Mouse (Mus musculus) embryonic facial prominence, embryonic 12.5 days (tissue): ENCODE measurements around the gene Atox1. TPM values are rescaled to one million over a fixed set of nuclear protein-coding genes. Genes with fewer than 3 reads are reported as not detected.

Experiments used
- ATAC-seq: fragments of 200-750 bp; cut with Nextera tagmentation; 2 replicates; pipeline ENCODE4 v1.8.0; 2017; ENCODE audit not compliant: insufficient number of reproducible peaks, insufficient read depth, low FRiP score, low TSS enrichment
- H3K27ac ChIP-seq: fragments of 300-500 bp; sonication (generic); 2 replicates; pipeline ENCODE4 v1.5.1; 2016; ENCODE audit warnings: mild to moderate bottlenecking
- H3K27me3 ChIP-seq: fragments of 300-500 bp; sonication (generic); 2 replicates; pipeline ENCODE4 v1.6.1; 2016; ENCODE audit warnings: mild to moderate bottlenecking, moderate library complexity
- H3K36me3 ChIP-seq: fragments of 300-500 bp; sonication (generic); 2 replicates; pipeline ENCODE4 v1.6.1; 2016; ENCODE audit warnings: mild to moderate bottlenecking
- H3K4me1 ChIP-seq: fragments of 300-500 bp; sonication (generic); 2 replicates; pipeline ENCODE4 v1.6.1; 2016
- H3K4me2 ChIP-seq: fragments of 300-500 bp; sonication (generic); replicated peaks from 2 replicates; pipeline ENCODE4 v1.6.1; 2016; ENCODE audit warnings: mild to moderate bottlenecking, moderate library complexity
- H3K4me3 ChIP-seq: fragments of 300-500 bp; sonication (generic); 2 replicates; pipeline ENCODE4 v1.5.1; 2016; ENCODE audit warnings: mild to moderate bottlenecking
- H3K9ac ChIP-seq: fragments of 300-500 bp; sonication (generic); 2 replicates; pipeline ENCODE4 v1.6.1; 2016; ENCODE audit warnings: mild to moderate bottlenecking, moderate library complexity
- H3K9me3 ChIP-seq: fragments of 300-500 bp; sonication (generic); 2 replicates; pipeline ENCODE4 v1.6.1; 2016; ENCODE audit warnings: mild to moderate bottlenecking, moderate library complexity
- WGBS: fragments of 180-500 bp; shearing (Covaris S2); methylation state at CpG from one replicate; pipeline ENCODE4 v1.1.7; 2016; 5-methylcytosine and 5-hydroxymethylcytosine counted together
- polyA plus RNA-seq: library from polyadenylated mRNA; unstranded; fragments of >200 nt; fragmentation: Nextera tagmentation; extraction: Ambion mirVana; gene quantifications from 2 replicates; pipeline ENCODE4 v1.2.1, GENCODE M21; 2016

Atox1 gene
- polyA plus RNA-seq, 1 experiment from 2014 or later = 297 TPM

GRCm38 (mm10) chr11:55412034-55412433, 49.0 kb downstream of the Atox1 start:
- no peaks in the 10 kb centered on the region for H3K27me3 ChIP-seq
- peaks cover 49% of the 10 kb centered on the region for H3K36me3 ChIP-seq
- 79% methylated on average over 7 of the region's 7 CpGs for WGBS
- no peaks in the 10 kb centered on the region for H3K9me3 ChIP-seq
- no peak overlapping the region for H3K27ac ChIP-seq
- ATAC-seq = no peak
- no peak overlapping the region for H3K9ac ChIP-seq
- no peak overlapping the region for H3K4me2 ChIP-seq
- peaks cover 18% of the 10 kb centered on the region for H3K4me1 ChIP-seq
- H3K4me3 ChIP-seq = no peak overlapping the region

DNA sequence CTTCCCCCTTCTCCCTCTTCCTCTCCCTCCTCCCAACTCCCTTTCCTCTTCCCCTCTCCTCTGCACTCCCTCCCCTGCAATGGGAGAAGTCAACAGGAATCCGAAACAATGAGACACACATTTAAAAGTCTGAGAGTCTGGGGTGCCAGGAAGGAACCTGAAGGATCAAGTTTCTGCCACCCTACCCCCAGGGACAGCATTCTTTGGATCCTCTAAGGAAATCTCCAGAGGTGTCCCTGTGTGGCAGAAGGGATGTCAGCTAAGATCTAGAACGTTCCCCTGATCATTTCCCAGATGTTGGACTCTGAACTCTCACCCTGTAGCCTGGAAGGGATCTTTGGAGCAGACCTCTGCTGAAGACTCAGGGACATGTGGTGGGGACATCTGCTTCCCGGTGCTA, 50.5 kb downstream of the Atox1 start:
- Histone ChIP-seq H3K4me2 (no peak overlapping the region), H3K27me3 (no peaks in the 10 kb centered on the region), H3K9me3 (no peaks in the 10 kb centered on the region), H3K27ac (no peak overlapping the region), H3K36me3 (peaks cover 64% of the 10 kb centered on the region), H3K9ac (no peak overlapping the region), H3K4me1 (peaks cover 13% of the 10 kb centered on the region), H3K4me3 (no peak overlapping the region)
- WGBS = 46% methylated on average over 3 of the region's 3 CpGs
- ATAC-seq = no peak

- WGBS = 89% methylated on average over 3 of the region's 3 CpGs
- Histone ChIP-seq H3K27ac (0 out of 2 replicates have a peak overlapping the region, but pooled peaks have one; percentile 30), H3K9ac (no peak overlapping the region), H3K9me3 (no peaks in the 10 kb centered on the region), H3K27me3 (no peaks in the 10 kb centered on the region), H3K36me3 (peaks cover 67% of the 10 kb centered on the region), H3K4me2 (no peak overlapping the region), H3K4me1 (peaks cover 9% of the 10 kb centered on the region), H3K4me3 (no peak overlapping the region)
- ATAC-seq = no peak
These were observed 51.0 kb downstream of the Atox1 start for GRCm38 (mm10) chr11:55410005-55410404.

DNA sequence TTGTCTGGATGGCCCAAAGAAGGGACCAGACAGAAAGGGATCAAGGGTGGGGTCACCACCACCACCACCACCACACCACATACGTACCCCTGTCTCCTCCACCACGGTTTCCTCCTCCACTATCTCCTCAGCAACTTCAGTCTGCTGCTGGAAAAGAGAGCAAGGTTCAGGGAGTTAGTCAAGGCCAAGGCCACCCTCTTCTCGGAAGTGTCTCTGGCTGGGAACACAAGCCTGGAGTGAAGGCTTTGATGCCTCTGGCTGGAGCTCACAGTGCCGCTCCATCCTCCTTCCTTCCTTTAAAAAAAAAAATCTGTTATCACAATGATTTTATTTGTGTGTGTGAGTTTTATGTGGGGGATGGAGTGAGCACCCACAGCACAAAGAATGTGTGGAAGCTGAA, 53.9 kb downstream of the Atox1 start:
- WGBS = 96% methylated on average over 4 of the region's 4 CpGs

DNA sequence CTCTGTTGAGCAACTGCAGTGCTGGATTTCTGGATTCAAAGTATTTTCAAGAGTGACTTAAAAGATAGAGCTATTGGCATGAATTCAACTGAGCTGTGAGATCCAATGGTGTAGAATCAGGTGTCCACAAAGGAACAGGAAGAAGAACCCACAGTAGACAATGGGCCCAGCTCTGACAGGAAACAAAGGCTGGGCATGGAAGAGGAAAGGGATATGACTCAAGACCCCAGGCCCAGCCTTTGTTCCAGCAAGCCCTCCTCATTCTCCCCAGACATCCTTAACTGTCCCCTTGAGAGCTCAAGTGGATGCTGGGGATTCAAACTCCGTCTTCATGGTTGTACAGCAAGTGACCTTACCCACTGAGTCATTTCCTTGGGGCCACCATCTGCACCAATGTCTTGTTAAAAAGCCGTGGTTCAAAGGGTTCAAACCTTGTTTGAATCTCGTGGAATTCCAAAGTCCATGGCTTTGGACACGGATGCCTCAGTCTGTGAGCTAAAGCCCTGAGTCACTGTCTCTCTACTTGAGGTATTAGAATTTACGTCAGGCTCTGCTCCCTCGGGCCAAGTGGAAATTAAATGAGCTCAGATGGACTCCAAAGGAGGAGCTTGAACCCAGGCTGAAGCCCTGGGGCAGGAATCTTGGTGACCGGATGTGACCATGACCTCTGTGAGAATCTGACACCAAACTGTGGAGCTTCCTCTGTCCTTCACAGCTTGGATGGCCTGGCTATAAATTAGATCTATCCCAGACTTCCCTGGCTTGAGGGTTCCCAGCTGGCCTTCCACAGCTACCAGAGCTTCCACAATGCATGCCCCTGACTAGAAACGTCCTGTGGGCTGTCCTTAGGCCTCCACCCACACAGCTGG, 55.2 kb downstream of the Atox1 start:
- no peak overlapping the region for H3K9ac ChIP-seq
- no peak overlapping the region for H3K4me2 ChIP-seq
- 0 out of 2 replicates have a peak overlapping the region, but pooled peaks have one; percentile 36 for H3K27ac ChIP-seq
- 52% methylated on average over 8 of the region's 8 CpGs for WGBS
- H3K36me3 ChIP-seq = peaks cover 99% of the 10 kb centered on the region
- H3K4me3 ChIP-seq = no peak overlapping the region
- H3K27me3 ChIP-seq = no peaks in the 10 kb centered on the region
- ATAC-seq = no peak
- no peaks in the 10 kb centered on the region for H3K9me3 ChIP-seq
- H3K4me1 ChIP-seq = peaks cover 4% of the 10 kb centered on the region; the same call in 1 of the 2 replicates

More for the DNA sequence above, 53.9 kb downstream of the Atox1 start:
- H3K27me3 ChIP-seq = no peaks in the 10 kb centered on the region
- H3K4me1 ChIP-seq = peaks cover 7% of the 10 kb centered on the region; the same call in 1 of the 2 replicates
- peaks cover 88% of the 10 kb centered on the region for H3K36me3 ChIP-seq
- H3K9ac ChIP-seq = no peak overlapping the region
- no peak overlapping the region for H3K4me2 ChIP-seq
- no peaks in the 10 kb centered on the region for H3K9me3 ChIP-seq
- H3K4me3 ChIP-seq = no peak overlapping the region
- no peak overlapping the region for H3K27ac ChIP-seq
- ATAC-seq = no peak

DNA sequence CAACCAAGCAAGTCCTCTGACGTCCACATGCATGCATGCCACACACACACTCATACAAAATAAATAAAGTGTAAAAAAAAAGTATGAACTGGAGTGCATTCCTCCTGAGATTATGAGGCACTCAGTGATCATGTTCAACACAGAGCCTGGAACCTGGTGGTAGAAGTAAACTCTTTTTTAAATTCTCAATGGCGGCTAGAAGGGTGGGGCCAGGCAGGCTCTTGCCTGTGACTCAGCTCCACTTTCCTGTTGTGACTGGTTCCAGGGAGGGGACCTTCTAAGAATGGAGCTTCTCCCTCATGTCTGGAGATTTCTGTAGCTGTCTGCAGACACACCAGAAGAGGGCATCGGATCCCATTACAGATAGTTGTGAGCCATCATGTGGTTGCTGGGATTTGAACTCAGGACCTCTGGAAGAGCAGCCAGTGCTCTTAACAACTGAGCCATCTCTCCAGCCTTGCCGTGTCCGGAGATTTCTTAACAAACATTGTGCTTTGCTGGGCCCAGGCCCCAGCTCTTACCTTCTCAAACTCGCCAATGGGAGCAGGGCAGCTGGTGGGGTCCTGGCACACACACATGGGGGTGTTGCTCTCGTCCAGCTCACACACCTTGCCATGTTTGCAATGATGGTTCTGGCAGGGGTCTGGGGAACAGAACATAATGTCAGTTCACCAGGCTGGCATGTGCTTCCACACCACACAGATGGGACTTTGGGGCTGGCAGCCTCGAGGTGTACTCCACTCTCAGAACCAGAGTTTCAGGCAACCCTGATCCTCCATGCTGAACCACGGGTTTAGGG, 56.2 kb downstream of the Atox1 start:
- Histone ChIP-seq H3K27ac (peak overlapping the region; percentile 23; the same call in 1 of the 2 replicates), H3K9me3 (no peaks in the 10 kb centered on the region), H3K36me3 (peaks cover 97% of the 10 kb centered on the region), H3K4me3 (no peak overlapping the region), H3K27me3 (no peaks in the 10 kb centered on the region), H3K4me2 (no peak overlapping the region), H3K9ac (no peak overlapping the region), H3K4me1 (no peaks in the 10 kb centered on the region)
- 85% methylated on average over 9 of the region's 9 CpGs for WGBS
- ATAC-seq = no peak

- WGBS = 87% methylated on average over 2 of the region's 2 CpGs
- no peak overlapping the region for H3K9ac ChIP-seq
- peaks cover 93% of the 10 kb centered on the region for H3K36me3 ChIP-seq
These were observed 60.2 kb downstream of the Atox1 start for GRCm38 (mm10) chr11:55400863-55401262.

DNA sequence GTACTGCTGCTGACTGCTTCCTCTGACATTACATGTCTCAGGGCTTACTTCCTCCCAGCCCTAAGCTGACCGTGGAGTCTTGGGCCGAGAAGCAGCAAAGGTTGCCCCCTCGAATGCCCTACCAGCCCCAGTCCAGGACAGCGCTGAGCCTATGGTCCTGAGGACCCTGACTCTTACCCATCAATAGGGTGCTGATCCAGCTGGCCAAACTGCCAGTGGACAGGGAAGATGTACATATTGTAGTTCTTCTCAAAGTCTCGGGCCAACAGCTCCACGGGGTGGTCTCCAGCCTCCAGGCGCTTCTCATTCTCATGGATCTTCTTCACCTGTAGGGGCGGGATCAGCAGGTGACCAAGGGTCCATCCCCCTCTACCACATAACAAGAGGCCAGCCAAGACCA, 62.7 kb downstream of the Atox1 start:
- H3K27ac ChIP-seq = no peak overlapping the region
- no peak overlapping the region for H3K9ac ChIP-seq
- H3K9me3 ChIP-seq = no peaks in the 10 kb centered on the region
- no peak overlapping the region for H3K4me3 ChIP-seq
- peaks cover 81% of the 10 kb centered on the region for H3K36me3 ChIP-seq
- no peak for ATAC-seq
- 93% methylated on average over 8 of the region's 8 CpGs for WGBS
- no peaks in the 10 kb centered on the region for H3K27me3 ChIP-seq
- no peak overlapping the region for H3K4me2 ChIP-seq
- H3K4me1 ChIP-seq = no peaks in the 10 kb centered on the region

More at GRCm38 (mm10) chr11:55400863-55401262, 60.2 kb downstream of the Atox1 start:
- Histone ChIP-seq H3K4me2 (no peak overlapping the region), H3K4me1 (no peaks in the 10 kb centered on the region), H3K9me3 (no peaks in the 10 kb centered on the region), H3K27ac (no peak overlapping the region), H3K4me3 (no peak overlapping the region), H3K27me3 (no peaks in the 10 kb centered on the region)
- ATAC-seq = no peak

- Histone ChIP-seq H3K27ac (no peak overlapping the region), H3K4me2 (no peak overlapping the region), H3K4me3 (no peak overlapping the region), H3K9ac (no peak overlapping the region), H3K4me1 (no peaks in the 10 kb centered on the region), H3K9me3 (no peaks in the 10 kb centered on the region), H3K36me3 (peaks cover 72% of the 10 kb centered on the region), H3K27me3 (no peaks in the 10 kb centered on the region)
- 86% methylated on average over 9 of the region's 9 CpGs for WGBS
- no peak for ATAC-seq
These were observed 63.6 kb downstream of the Atox1 start for GRCm38 (mm10) chr11:55397441-55397840.

- peaks cover 67% of the 10 kb centered on the region for H3K36me3 ChIP-seq
- H3K27me3 ChIP-seq = no peaks in the 10 kb centered on the region
- WGBS = 82% methylated on average over 2 of the region's 2 CpGs
- H3K4me2 ChIP-seq = no peak overlapping the region
- no peak; the same call in 1 of the 2 replicates for ATAC-seq
- no peaks in the 10 kb centered on the region for H3K4me1 ChIP-seq
- no peak overlapping the region for H3K27ac ChIP-seq
- no peaks in the 10 kb centered on the region for H3K9me3 ChIP-seq
- H3K9ac ChIP-seq = no peak overlapping the region
- H3K4me3 ChIP-seq = no peak overlapping the region
These were observed 64.0 kb downstream of the Atox1 start for GRCm38 (mm10) chr11:55397036-55397435.
